Mouse (Mus musculus): ENCODE measurements around the gene Ifna11. TPM values are rescaled to one million over a fixed set of nuclear protein-coding genes. Genes with fewer than 3 reads are reported as not detected.

Ifna11 gene
- polyA plus RNA-seq, 1 experiment from 2014 or later: not detected

Other genes with a start within 250 kb of the Ifna11 start
- not detected in 2 replicates for gene Ifna14, start 248.2 kb upstream of the Ifna11 start, polyA plus RNA-seq (2014; fragmentation: Nextera tagmentation; extraction: Ambion mirVana)
- not detected in 2 replicates for gene Ifna9, start 227.6 kb upstream of the Ifna11 start, polyA plus RNA-seq (2014; fragmentation: Nextera tagmentation; extraction: Ambion mirVana)
- not detected in 2 replicates for gene Ifna12, start 216.6 kb upstream of the Ifna11 start, polyA plus RNA-seq (2014; fragmentation: Nextera tagmentation; extraction: Ambion mirVana)
- not detected in 2 replicates for gene C87499, start 185.5 kb upstream of the Ifna11 start, polyA plus RNA-seq (2014; fragmentation: Nextera tagmentation; extraction: Ambion mirVana)
- not detected in 2 replicates for gene Ifna13, start 175.5 kb upstream of the Ifna11 start, polyA plus RNA-seq (2014; fragmentation: Nextera tagmentation; extraction: Ambion mirVana)
- gene Ifna16, start 143.0 kb upstream of the Ifna11 start, polyA plus RNA-seq (2014; fragmentation: Nextera tagmentation; extraction: Ambion mirVana): not detected in 2 replicates
- not detected in 2 replicates for gene Ifna2, start 136.0 kb upstream of the Ifna11 start, polyA plus RNA-seq (2014; fragmentation: Nextera tagmentation; extraction: Ambion mirVana)
- not detected in 2 replicates for gene Ifnab, start 128.6 kb upstream of the Ifna11 start, polyA plus RNA-seq (2014; fragmentation: Nextera tagmentation; extraction: Ambion mirVana)
- 1.2 and 2.0 TPM in 2 replicates for gene Gm26566, start 98.2 kb upstream of the Ifna11 start, polyA plus RNA-seq (2014; fragmentation: Nextera tagmentation; extraction: Ambion mirVana)
- 126 and 129 TPM in 2 replicates for gene Klhl9, start 97.5 kb upstream of the Ifna11 start, polyA plus RNA-seq (2014; fragmentation: Nextera tagmentation; extraction: Ambion mirVana)
- not detected in 2 replicates for gene Gm13271, start 65.1 kb upstream of the Ifna11 start, polyA plus RNA-seq (2014; fragmentation: Nextera tagmentation; extraction: Ambion mirVana)
- 0.17 and 0.28 TPM in 2 replicates for gene Gm13283, start 59.8 kb upstream of the Ifna11 start, polyA plus RNA-seq (2014; fragmentation: Nextera tagmentation; extraction: Ambion mirVana)
- gene Gm13290, start 46.1 kb upstream of the Ifna11 start, polyA plus RNA-seq (2014; fragmentation: Nextera tagmentation; extraction: Ambion mirVana): 0.48 TPM in 1 of 2 replicates, not detected in the other
- not detected in 2 replicates for gene Gm13289, start 43.0 kb upstream of the Ifna11 start, polyA plus RNA-seq (2014; fragmentation: Nextera tagmentation; extraction: Ambion mirVana)
- not detected in 2 replicates for gene Gm13272, start 40.1 kb upstream of the Ifna11 start, polyA plus RNA-seq (2014; fragmentation: Nextera tagmentation; extraction: Ambion mirVana)
- 0.16 and 0.31 TPM in 2 replicates for gene Ifnz, start 37.8 kb upstream of the Ifna11 start, polyA plus RNA-seq (2014; fragmentation: Nextera tagmentation; extraction: Ambion mirVana)
- gene Gm13276, start 34.2 kb upstream of the Ifna11 start, polyA plus RNA-seq (2014; fragmentation: Nextera tagmentation; extraction: Ambion mirVana): not detected in 2 replicates
- not detected in 2 replicates for gene Gm13277, start 31.3 kb upstream of the Ifna11 start, polyA plus RNA-seq (2014; fragmentation: Nextera tagmentation; extraction: Ambion mirVana)
- not detected in 2 replicates for gene Gm13278, start 28.4 kb upstream of the Ifna11 start, polyA plus RNA-seq (2014; fragmentation: Nextera tagmentation; extraction: Ambion mirVana)
- gene Gm13275, start 25.5 kb upstream of the Ifna11 start, polyA plus RNA-seq (2014; fragmentation: Nextera tagmentation; extraction: Ambion mirVana): not detected in 2 replicates
- gene Gm13279, start 22.6 kb upstream of the Ifna11 start, polyA plus RNA-seq (2014; fragmentation: Nextera tagmentation; extraction: Ambion mirVana): not detected in 2 replicates
- gene Gm13285, start 20.3 kb upstream of the Ifna11 start, polyA plus RNA-seq (2014; fragmentation: Nextera tagmentation; extraction: Ambion mirVana): 0.67 and 0.74 TPM in 2 replicates
- 0.54 TPM in 1 of 2 replicates, not detected in the other for gene Gm13287, start 16.7 kb upstream of the Ifna11 start, polyA plus RNA-seq (2014; fragmentation: Nextera tagmentation; extraction: Ambion mirVana)
- gene Gm13288, start 14.4 kb upstream of the Ifna11 start, polyA plus RNA-seq (2014; fragmentation: Nextera tagmentation; extraction: Ambion mirVana): 0.21 TPM in 1 of 2 replicates, not detected in the other
- not detected in 2 replicates for gene Ifna7, start 3.7 kb upstream of the Ifna11 start, polyA plus RNA-seq (2014; fragmentation: Nextera tagmentation; extraction: Ambion mirVana)
- gene Ifna6, start 7.5 kb downstream of the Ifna11 start, polyA plus RNA-seq (2014; fragmentation: Nextera tagmentation; extraction: Ambion mirVana): not detected in 2 replicates
- not detected in 2 replicates for gene Ifna5, start 15.6 kb downstream of the Ifna11 start, polyA plus RNA-seq (2014; fragmentation: Nextera tagmentation; extraction: Ambion mirVana)
- not detected in 2 replicates for gene Ifna4, start 21.9 kb downstream of the Ifna11 start, polyA plus RNA-seq (2014; fragmentation: Nextera tagmentation; extraction: Ambion mirVana)
- not detected in 2 replicates for gene Ifna1, start 30.1 kb downstream of the Ifna11 start, polyA plus RNA-seq (2014; fragmentation: Nextera tagmentation; extraction: Ambion mirVana)
- not detected in 2 replicates for gene Ifne, start 60.2 kb downstream of the Ifna11 start, polyA plus RNA-seq (2014; fragmentation: Nextera tagmentation; extraction: Ambion mirVana)

Data from embryonic facial prominence, embryonic 14.5 days (tissue).